Comparison of ENCODE assay signal across 9 mouse cellular contexts in the genomic region with DNA sequence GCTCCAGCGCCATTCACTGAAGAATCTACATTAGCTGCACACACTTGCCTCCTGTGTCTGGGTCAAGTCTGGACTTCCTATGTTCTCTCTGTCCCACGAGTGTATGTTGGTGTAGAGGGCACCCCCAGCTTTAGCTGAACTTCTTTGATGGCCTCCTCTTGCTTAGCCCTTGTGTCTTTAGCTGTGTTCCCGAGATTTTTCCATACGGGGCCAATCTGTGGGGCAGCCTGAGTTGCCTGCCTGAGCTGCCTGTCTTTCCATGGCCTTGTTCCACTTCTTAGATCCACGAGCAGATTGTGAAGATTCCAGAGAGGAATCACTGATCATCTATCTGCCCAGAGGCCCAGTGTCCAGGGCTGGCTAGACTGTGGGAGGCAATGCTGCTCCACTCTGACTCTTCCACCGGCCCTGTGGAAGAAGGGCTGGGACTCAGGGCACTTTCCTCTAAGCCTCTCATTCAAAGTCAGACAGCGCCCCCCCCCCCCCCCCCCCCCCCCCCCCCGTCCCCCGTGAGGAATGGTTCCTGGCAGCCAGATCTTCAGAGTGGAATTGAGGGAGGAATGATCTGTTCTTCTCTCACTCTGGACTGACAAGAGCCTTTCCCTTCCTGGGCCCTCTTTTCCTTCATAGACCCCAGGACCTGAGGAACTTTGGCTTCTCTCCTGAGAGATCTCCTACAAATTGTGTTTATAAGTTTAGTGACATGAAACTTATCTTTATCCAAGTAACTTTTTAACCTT. TPM values are rescaled to one million over a fixed set of nuclear protein-coding genes. Genes with fewer than 3 reads are reported as not detected.
DNase-seq lines count a peak whose midpoint lies in the region; ATAC-seq lines count a peak whose summit lies in the region.
"Had no signal": no experiment of that assay in that cellular context is flagged by ENCODE, and none has a peak within 500 bp of the region (broad histone marks: within the 10 kb centered on the region; RNA-seq: fewer than 3 reads in every experiment).

No protein-coding gene starts in this region.

- ATAC-seq in liver, embryonic 13.5 days (ENCODE audit: low read depth): no peak
- ATAC-seq in cerebellum, adult (ENCODE audit: insufficient number of reproducible peaks, low FRiP score, low TSS enrichment): no peak

- H3K4me2 ChIP-seq in liver, embryonic 13.5 days: no peak overlapping the region

- 61% methylated on average over 6 of the region's 9 CpGs for WGBS in liver, embryonic 13.5 days (ENCODE audit: insufficient replicate concordance)

- H3K36me3 ChIP-seq in liver, embryonic 13.5 days: no peaks in the 10 kb centered on the region

- H3K4me1 ChIP-seq in liver, embryonic 13.5 days (replicated peaks): peaks cover 62% of the 10 kb centered on the region

- H3K9me3 ChIP-seq in liver, embryonic 13.5 days (replicated peaks): no peaks in the 10 kb centered on the region

- DNase-seq in retina, embryonic 14.5 days (ENCODE audit: low spot score): peak; percentile 23
- DNase-seq in retina, postnatal 1 day: no peak
- DNase-seq in heart, postnatal 10 days: peak; percentile 16 to 20
- DNase-seq in liver, embryonic 13.5 days: no peak
- DNase-seq in spleen, postnatal 4 days (ENCODE audit: low spot score in 2 of 2): no peak
- no peak for DNase-seq in spleen, postnatal 36 days (ENCODE audit: low spot score in 2 of 2)

- intact Hi-C loops in heart, postnatal 10 days (cut with DNase I): no loop called here

- H3K4me3 ChIP-seq in liver, embryonic 13.5 days (replicated peaks): no peak overlapping the region

- H3K27me3 ChIP-seq in liver, embryonic 13.5 days: no peaks in the 10 kb centered on the region

- no peak overlapping the region for H3K9ac ChIP-seq in liver, embryonic 13.5 days

- peak overlapping the region; percentile 66 for H3K27ac ChIP-seq in liver, embryonic 13.5 days

RNA-seq across cellular contexts. Expression of a gene that starts 12.1 kb away (rescaled TPM):
- total RNA-seq in heart, postnatal 10 days (2021): not detected
- not detected in 2 replicates for polyA plus RNA-seq in liver, embryonic 13.5 days (2015; fragmentation: Nextera tagmentation; extraction: Ambion mirVana)
- total RNA-seq: adrenal gland, adult 2 months; hematopoietic stem cell, adult 5-6 weeks had no signal
- polyA plus RNA-seq: adrenal gland, adult 2 months had no signal

RNA-seq across cellular contexts. Expression of a gene that starts 19.9 kb away (rescaled TPM):
- total RNA-seq in heart, postnatal 10 days (2021): under 1 TPM in 1 of 2 experiments, not detected in 1; 0.22 TPM
- polyA plus RNA-seq in liver, embryonic 13.5 days (2015; fragmentation: Nextera tagmentation; extraction: Ambion mirVana): 0.75 and 0.81 TPM in 2 replicates

RNA-seq across cellular contexts. Expression of a gene that starts 23.3 kb away (rescaled TPM):
- under 1 TPM in 1 of 2 experiments, not detected in 1; 0.69 TPM for total RNA-seq in heart, postnatal 10 days (2021)
- 2.7 and 2.9 TPM in 2 replicates for polyA plus RNA-seq in liver, embryonic 13.5 days (2015; fragmentation: Nextera tagmentation; extraction: Ambion mirVana)

RNA-seq across cellular contexts. Expression of a gene that starts 30.5 kb away (rescaled TPM):
- 100 to 1,000 TPM; 104 to 117 TPM for total RNA-seq in heart, postnatal 10 days (2021)
- 53.9 and 61.7 TPM in 2 replicates for polyA plus RNA-seq in liver, embryonic 13.5 days (2015; fragmentation: Nextera tagmentation; extraction: Ambion mirVana)

RNA-seq across cellular contexts. Expression of a gene that starts 37.0 kb away (rescaled TPM):
- under 1 TPM in 1 of 2 experiments, not detected in 1; 0.24 TPM for total RNA-seq in heart, postnatal 10 days (2021)
- polyA plus RNA-seq in liver, embryonic 13.5 days (2015; fragmentation: Nextera tagmentation; extraction: Ambion mirVana): 0.70 and 0.71 TPM in 2 replicates

Comparison
In these comparisons a context has a peak if more than half of its experiments do, and no peak if none do; other contexts are left out.
1. DNase-seq: peak in retina, embryonic 14.5 days (single experiment) and heart, postnatal 10 days (2 of 2); none in retina, postnatal 1 day (single experiment), liver, embryonic 13.5 days (single experiment), spleen, postnatal 4 days (0 of 2) and spleen, postnatal 36 days (0 of 2).